In genomic region chr14:34227981-34228380, GRCm38 (mm10) we compare ENCODE assay signal across 25 mouse cellular contexts. TPM values are rescaled to one million over a fixed set of nuclear protein-coding genes. Genes with fewer than 3 reads are reported as not detected.
DNase-seq lines count a peak whose midpoint lies in the region; ATAC-seq and TF ChIP-seq lines count a peak whose summit lies in the region.
"Had no signal": no experiment of that assay in that cellular context is flagged by ENCODE, and none has a peak within 500 bp of the region (broad histone marks: within the 10 kb centered on the region; RNA-seq: fewer than 3 reads in every experiment).

No protein-coding gene starts in this region.

- H3K4me3 ChIP-seq in heart, adult 2 months = no peak overlapping the region
- H3K4me3 ChIP-seq in midbrain, embryonic 11.5 days (ENCODE audit: low read depth, low read length) = no peak overlapping the region
- H3K4me3 ChIP-seq in midbrain, embryonic 14.5 days (replicated peaks; ENCODE audit: low read depth, low read length) = no peak overlapping the region
- no peak overlapping the region for H3K4me3 ChIP-seq in myocyte
- H3K4me3 ChIP-seq: embryonic facial prominence, embryonic 10.5 days; embryonic facial prominence, embryonic 12.5 days; forebrain, embryonic 13.5 days; forebrain, embryonic 15.5 days had no signal

- no peaks in the 10 kb centered on the region for H3K79me2 ChIP-seq in heart, adult 2 months (replicated peaks; ENCODE audit: control insufficient read depth, insufficient read depth, low read length)
- no peaks in the 10 kb centered on the region for H3K79me2 ChIP-seq in myocyte (ENCODE audit: control insufficient read depth, insufficient read depth)

- 80% methylated on average over 12 of the region's 12 CpGs for WGBS in heart, adult 2 months
- WGBS in midbrain, embryonic 11.5 days = 80% methylated on average over 12 of the region's 12 CpGs
- WGBS in midbrain, embryonic 14.5 days = 83% methylated on average over 12 of the region's 12 CpGs

- no peak for TF ChIP-seq POLR2A in heart, adult 2 months (IDR thresholded peaks at IDR 0.05; ENCODE audit: insufficient read depth, low read depth, low read length)
- TF ChIP-seq POLR2A in myocyte (IDR thresholded peaks at IDR 0.05; ENCODE audit: insufficient read length, low read depth) = no peak

- H3K9me3 ChIP-seq in midbrain, embryonic 11.5 days (ENCODE audit: control insufficient read depth, low read length) = no peaks in the 10 kb centered on the region
- no peaks in the 10 kb centered on the region for H3K9me3 ChIP-seq in midbrain, embryonic 14.5 days (ENCODE audit: control insufficient read depth, low read length)
- H3K9me3 ChIP-seq: embryonic facial prominence, embryonic 10.5 days; embryonic facial prominence, embryonic 12.5 days; forebrain, embryonic 15.5 days had no signal

- intact Hi-C loops in heart, adult 2 months (cut with DNase I) = no loop called here

- H3K27me3 ChIP-seq in heart, adult 2 months (ENCODE audit: control insufficient read depth, insufficient read depth, low read length) = no peaks in the 10 kb centered on the region
- no peaks in the 10 kb centered on the region for H3K27me3 ChIP-seq in midbrain, embryonic 11.5 days (ENCODE audit: control insufficient read depth, insufficient read depth, low read length)
- no peaks in the 10 kb centered on the region for H3K27me3 ChIP-seq in midbrain, embryonic 14.5 days (ENCODE audit: control insufficient read depth, insufficient read depth, low read length)
- H3K27me3 ChIP-seq in myocyte (ENCODE audit: control insufficient read depth, insufficient read depth, insufficient read length) = no peaks in the 10 kb centered on the region
- H3K27me3 ChIP-seq: CH12.LX; embryonic facial prominence, embryonic 12.5 days; forebrain, embryonic 15.5 days had no signal

- H3K9ac ChIP-seq in heart, adult 2 months (ENCODE audit: low read depth, low read length) = no peak overlapping the region
- H3K9ac ChIP-seq in midbrain, embryonic 11.5 days (ENCODE audit: low read length) = no peak overlapping the region
- no peak overlapping the region for H3K9ac ChIP-seq in midbrain, embryonic 14.5 days (replicated peaks; ENCODE audit: low read length)
- H3K9ac ChIP-seq: embryonic facial prominence, embryonic 12.5 days; forebrain, embryonic 13.5 days; forebrain, embryonic 15.5 days had no signal

- no peaks in the 10 kb centered on the region for H3K36me3 ChIP-seq in heart, adult 2 months (ENCODE audit: control insufficient read depth, insufficient read depth, low read length)
- H3K36me3 ChIP-seq in midbrain, embryonic 11.5 days (ENCODE audit: control insufficient read depth, insufficient read depth, low read length) = no peaks in the 10 kb centered on the region
- no peaks in the 10 kb centered on the region for H3K36me3 ChIP-seq in midbrain, embryonic 14.5 days (ENCODE audit: control insufficient read depth, insufficient read depth, low read length)
- no peaks in the 10 kb centered on the region for H3K36me3 ChIP-seq in myocyte (ENCODE audit: control insufficient read depth, insufficient read depth)
- H3K36me3 ChIP-seq: embryonic facial prominence, embryonic 10.5 days; embryonic facial prominence, embryonic 12.5 days; forebrain, embryonic 15.5 days had no signal

- H3K4me2 ChIP-seq in midbrain, embryonic 11.5 days = no peak overlapping the region
- no peak overlapping the region for H3K4me2 ChIP-seq in midbrain, embryonic 14.5 days (ENCODE audit: low read length)
- H3K4me2 ChIP-seq in myocyte (ENCODE audit: low read depth) = no peak overlapping the region
- H3K4me2 ChIP-seq: embryonic facial prominence, embryonic 12.5 days; forebrain, embryonic 13.5 days; forebrain, embryonic 15.5 days had no signal

- peak; percentile 89 for DNase-seq in heart, adult 11 months
- DNase-seq in heart, adult 2 months = no peak
- peak; percentile 53 for DNase-seq in midbrain, embryonic 11.5 days (ENCODE audit: low spot score, missing footprints)
- no peak for DNase-seq in midbrain, embryonic 14.5 days
- no peak for DNase-seq in testis, postnatal 14 days (ENCODE audit: low spot score)
- DNase-seq: adrenal gland, adult 8-10 months; adrenal gland, postnatal 14 days; adrenal gland, postnatal 36 days; B cell, adult 2 months; cerebellum, adult 11-12 months; cerebellum, adult 2 months; cerebellum, adult 9-10 months; cerebellum, postnatal 10 days; cerebellum, postnatal 25 days had no signal

- no peak for TF ChIP-seq EP300 in heart, adult 2 months (IDR thresholded peaks at IDR 0.05; ENCODE audit: insufficient read depth, low read depth, low read length)

- no peak overlapping the region for H3K27ac ChIP-seq in heart, adult 2 months
- H3K27ac ChIP-seq in midbrain, embryonic 11.5 days (ENCODE audit: low read depth, low read length) = no peak overlapping the region
- H3K27ac ChIP-seq in midbrain, embryonic 14.5 days (replicated peaks; ENCODE audit: low read depth, low read length) = no peak overlapping the region
- H3K27ac ChIP-seq: embryonic facial prominence, embryonic 10.5 days; embryonic facial prominence, embryonic 12.5 days; forebrain, embryonic 13.5 days; forebrain, embryonic 15.5 days had no signal

- H3K4me1 ChIP-seq in heart, adult 2 months (ENCODE audit: control insufficient read depth, insufficient read depth, low read length) = no peaks in the 10 kb centered on the region
- no peaks in the 10 kb centered on the region for H3K4me1 ChIP-seq in midbrain, embryonic 11.5 days (ENCODE audit: control insufficient read depth, insufficient read depth, low read length)
- H3K4me1 ChIP-seq in midbrain, embryonic 14.5 days (ENCODE audit: control insufficient read depth, insufficient read depth, low read length) = no peaks in the 10 kb centered on the region
- H3K4me1 ChIP-seq: embryonic facial prominence, embryonic 10.5 days; embryonic facial prominence, embryonic 12.5 days; forebrain, embryonic 13.5 days; forebrain, embryonic 15.5 days had no signal

- TF ChIP-seq CTCF in heart, adult 2 months (IDR thresholded peaks at IDR 0.05) = no peak

- ATAC-seq in midbrain, embryonic 11.5 days (ENCODE audit: low FRiP score) = no peak
- no peak for ATAC-seq in midbrain, embryonic 14.5 days (ENCODE audit: low FRiP score, low TSS enrichment)
- no peak for ATAC-seq in megakaryocyte, adult 5-6 weeks (ENCODE audit: poor library complexity, severe bottlenecking)
- ATAC-seq: activated CD4-positive, CD25-positive, alpha-beta regulatory T cell, adult 4 months; CD4-positive, CD25-positive, alpha-beta regulatory T cell, adult 4 months; forebrain, embryonic 13.5 days; forebrain, embryonic 15.5 days had no signal

- no peak overlapping the region for H3ac ChIP-seq in myocyte (ENCODE audit: control insufficient read depth, insufficient read length)

TF ChIP-seq in myocyte, 11 proteins besides CTCF, POLR2A, EP300 and RAD21:
- TF ChIP-seq USF1 (IDR thresholded peaks at IDR 0.05; ENCODE audit: low read depth) (no peak), SRF (IDR thresholded peaks at IDR 0.05; ENCODE audit: control insufficient read depth, insufficient read length, low read depth) (no peak), POLR2AphosphoS2 (IDR thresholded peaks at IDR 0.05; ENCODE audit: insufficient read length, low read depth) (peak; percentile 16), TCF3 (IDR thresholded peaks at IDR 0.05; ENCODE audit: insufficient read length, low read depth) (no peak), TCF12 (IDR thresholded peaks at IDR 0.05; ENCODE audit: insufficient read depth, poor library complexity, severe bottlenecking) (no peak)

RNA-seq across cellular contexts. Expression of gene Syt15, which starts 8.6 kb away (rescaled TPM):
- under 1 TPM; 0.43 to 0.78 TPM for total RNA-seq in heart, adult 2 months (2021)
- polyA plus RNA-seq in heart, adult 2 months (2012; rRNA removed) = 1.5 and 1.6 TPM in 2 replicates
- polyA plus RNA-seq in midbrain, embryonic 11.5 days (2014; fragmentation: Nextera tagmentation; extraction: Ambion mirVana) = 0.10 and 0.11 TPM in 2 replicates
- polyA plus RNA-seq in midbrain, embryonic 14.5 days (2014; fragmentation: Nextera tagmentation; extraction: Ambion mirVana) = 0.28 and 0.42 TPM in 2 replicates
- not detected for polyA plus RNA-seq in myocyte (2012; fragmentation: generic; extraction: Trizol)
- total RNA-seq in megakaryocyte, adult 5-6 weeks (2015) = not detected in 2 replicates
- not detected in 2 replicates for total RNA-seq in megakaryocyte, adult 5-6 weeks (2017)
- total RNA-seq: CH12.LX, ES-E14, MEL had no signal

RNA-seq across cellular contexts. Expression of gene Gprin2, which starts 26.5 kb away (rescaled TPM):
- under 1 TPM; 0.23 to 0.26 TPM for total RNA-seq in heart, adult 2 months (2021)
- polyA plus RNA-seq in heart, adult 2 months (2012; rRNA removed) = 0.10 and 0.20 TPM in 2 replicates
- 0.39 and 0.60 TPM in 2 replicates for polyA plus RNA-seq in midbrain, embryonic 11.5 days (2014; fragmentation: Nextera tagmentation; extraction: Ambion mirVana)
- 5.7 and 6.8 TPM in 2 replicates for polyA plus RNA-seq in midbrain, embryonic 14.5 days (2014; fragmentation: Nextera tagmentation; extraction: Ambion mirVana)
- 0.01 TPM for polyA plus RNA-seq in myocyte (2012; fragmentation: generic; extraction: Trizol)
- total RNA-seq in megakaryocyte, adult 5-6 weeks (2015) = not detected in 2 replicates
- not detected in 2 replicates for total RNA-seq in megakaryocyte, adult 5-6 weeks (2017)
- polyA plus RNA-seq: activated CD4-positive, CD25-positive, alpha-beta regulatory T cell, adult 4 months had no signal

Comparison
In these comparisons a context has a peak if more than half of its experiments do, and no peak if none do; other contexts are left out.
1. DNase-seq: peak in heart, adult 11 months (single experiment) and midbrain, embryonic 11.5 days (single experiment); none in heart, adult 2 months (0 of 2), midbrain, embryonic 14.5 days (single experiment) and testis, postnatal 14 days (single experiment).